Mouse (Mus musculus) c-Kit-negative CD71-positive TER-119-positive erythroid progenitor cells, embryonic 14.5 days (primary cell): Measurements from ENCODE around the gene Tmprss13.

Experiments used
- DNase-seq: peaks from one replicate; pipeline ENCODE4 v3.0.0-alpha.2; 2013; ENCODE audit warnings: low read depth, low spot score

Gene Tmprss13

GRCm38 (mm10) chr9:45318855-45319254 is at the start of gene Tmprss13:
Tmprss13 (plus strand) TSS chr9:45319100.
- DNase-seq = no peak

GRCm38 (mm10) chr9:45272213-45272612 is 46.7 kb upstream of the Tmprss13 start:
- DNase-seq = no peak

GRCm38 (mm10) chr9:45274218-45274617 is 44.7 kb upstream of the Tmprss13 start:
- DNase-seq = no peak

- DNase-seq = no peak
These were observed 44.3 kb upstream of the Tmprss13 start for GRCm38 (mm10) chr9:45274635-45275034.

- DNase-seq = no peak
These were observed 38.8 kb upstream of the Tmprss13 start for GRCm38 (mm10) chr9:45280059-45280458.

GRCm38 (mm10) chr9:45280891-45281290 is 38.0 kb upstream of the Tmprss13 start:
- DNase-seq = no peak

GRCm38 (mm10) chr9:45282466-45282865 is 36.4 kb upstream of the Tmprss13 start:
- no peak for DNase-seq

- no peak for DNase-seq
These were observed 27.3 kb upstream of the Tmprss13 start for GRCm38 (mm10) chr9:45291481-45292168.

- no peak for DNase-seq
These were observed 24.5 kb upstream of the Tmprss13 start for GRCm38 (mm10) chr9:45294210-45295011.

GRCm38 (mm10) chr9:45299231-45300006 is 19.5 kb upstream of the Tmprss13 start:
- peak; percentile 19 for DNase-seq

GRCm38 (mm10) chr9:45300422-45301104 is 18.3 kb upstream of the Tmprss13 start:
- peak; percentile 46 for DNase-seq

- DNase-seq = no peak
These were observed 17.1 kb upstream of the Tmprss13 start for GRCm38 (mm10) chr9:45301771-45302170.

- DNase-seq = no peak
These were observed 12.0 kb upstream of the Tmprss13 start for GRCm38 (mm10) chr9:45306746-45307410.

- DNase-seq = no peak
These were observed 10.4 kb upstream of the Tmprss13 start for GRCm38 (mm10) chr9:45308521-45308920.

- no peak for DNase-seq
These were observed 7.0 kb upstream of the Tmprss13 start for GRCm38 (mm10) chr9:45311858-45312257.

GRCm38 (mm10) chr9:45313913-45314312 is 5.0 kb upstream of the Tmprss13 start:
- DNase-seq = no peak

- DNase-seq = no peak
These were observed 1.3 kb upstream of the Tmprss13 start for GRCm38 (mm10) chr9:45317635-45318034.

GRCm38 (mm10) chr9:45321465-45321864 is 2.6 kb downstream of the Tmprss13 start:
- no peak for DNase-seq

GRCm38 (mm10) chr9:45321946-45322430 is 3.1 kb downstream of the Tmprss13 start:
- DNase-seq = no peak

- no peak for DNase-seq
These were observed 7.5 kb downstream of the Tmprss13 start for GRCm38 (mm10) chr9:45326390-45326789.

GRCm38 (mm10) chr9:45328263-45328662 is 9.4 kb downstream of the Tmprss13 start:
- DNase-seq = no peak
